Mouse (Mus musculus): ENCODE results near the gene Anapc16.

The Anapc16 gene

DNA sequence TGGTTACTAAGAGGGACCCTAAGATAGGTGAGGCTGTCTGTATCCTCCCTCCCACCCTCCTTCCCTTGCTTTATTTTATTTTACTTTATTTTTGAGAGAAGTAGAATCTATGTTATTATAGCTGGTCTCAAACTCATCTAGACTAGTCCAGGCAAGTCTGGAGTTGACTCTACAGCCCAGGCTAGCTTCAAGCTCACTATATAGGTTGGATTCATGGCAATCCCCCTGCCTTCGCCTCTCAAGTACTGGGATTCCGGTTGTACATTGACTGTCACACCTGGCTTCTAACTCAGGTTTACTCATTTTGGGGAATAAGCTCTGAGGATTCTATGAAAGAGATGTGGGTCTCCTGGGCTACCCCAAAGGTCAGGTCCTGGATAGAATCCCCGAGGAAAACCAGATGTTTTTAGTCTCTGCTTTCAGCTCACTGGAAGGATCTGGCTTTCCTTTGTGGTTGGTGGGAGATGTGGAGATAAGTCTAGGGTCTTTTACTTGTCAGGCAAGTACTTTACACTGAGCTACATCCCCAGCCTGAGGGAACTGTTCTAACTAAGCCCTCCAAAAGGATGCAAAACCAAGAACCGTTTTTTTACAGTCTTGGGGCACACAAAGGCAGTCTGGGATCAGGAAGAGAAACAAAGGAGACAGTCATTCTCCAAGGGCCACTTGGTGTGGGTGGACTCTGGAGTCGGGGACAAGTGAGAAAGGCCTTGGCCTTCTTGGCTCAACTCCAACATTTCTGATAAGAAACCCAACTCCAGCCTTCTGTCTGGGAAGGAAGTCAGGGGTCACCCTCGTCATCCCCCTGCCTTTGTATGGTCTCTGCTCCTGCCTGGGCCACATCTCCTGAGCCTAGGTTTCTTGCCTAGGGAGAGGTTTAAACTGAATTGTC is 54.3 kb downstream of the Anapc16 start:
- DNase-seq, result peak; percentile 39 to 62

DNA sequence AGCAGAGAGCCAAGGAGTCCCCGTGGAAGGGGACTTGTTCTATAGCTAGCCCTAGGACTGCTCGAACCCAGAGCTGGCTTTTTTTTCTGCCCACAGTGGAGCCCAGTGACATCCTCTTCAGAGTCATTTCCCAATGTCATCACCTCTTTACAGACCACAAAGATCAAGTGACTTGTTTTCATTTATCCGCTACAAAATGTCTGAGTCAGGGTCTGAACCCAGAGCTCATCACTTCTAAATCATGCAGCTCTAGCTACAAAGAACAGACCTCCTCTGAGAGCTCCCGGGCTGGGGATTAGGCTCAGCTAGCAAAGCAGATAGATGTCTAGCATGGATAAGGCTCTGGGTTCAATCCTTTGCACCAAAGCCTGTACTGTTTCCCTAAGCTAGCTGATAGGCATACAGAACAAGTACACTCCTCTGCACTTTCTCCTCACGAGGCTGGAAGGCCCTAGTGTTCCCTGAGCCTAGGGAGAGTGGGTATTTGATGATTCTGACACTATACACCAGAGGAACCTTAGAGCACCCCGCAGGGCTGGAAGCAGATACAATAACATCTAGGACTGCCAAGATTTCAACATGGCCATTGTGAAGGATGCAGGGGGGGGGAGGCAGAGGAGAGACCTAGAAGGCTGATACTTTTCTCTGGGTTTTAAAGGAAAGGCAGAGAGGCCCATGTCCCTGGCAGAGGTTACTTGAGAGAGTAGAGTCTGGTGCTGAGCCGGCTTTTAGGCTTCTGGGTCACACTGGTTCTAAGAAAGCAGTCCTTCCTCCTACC is 55.5 kb downstream of the Anapc16 start:
- peak in 1 of 2 experiments; percentile 35 for DNase-seq

DNA sequence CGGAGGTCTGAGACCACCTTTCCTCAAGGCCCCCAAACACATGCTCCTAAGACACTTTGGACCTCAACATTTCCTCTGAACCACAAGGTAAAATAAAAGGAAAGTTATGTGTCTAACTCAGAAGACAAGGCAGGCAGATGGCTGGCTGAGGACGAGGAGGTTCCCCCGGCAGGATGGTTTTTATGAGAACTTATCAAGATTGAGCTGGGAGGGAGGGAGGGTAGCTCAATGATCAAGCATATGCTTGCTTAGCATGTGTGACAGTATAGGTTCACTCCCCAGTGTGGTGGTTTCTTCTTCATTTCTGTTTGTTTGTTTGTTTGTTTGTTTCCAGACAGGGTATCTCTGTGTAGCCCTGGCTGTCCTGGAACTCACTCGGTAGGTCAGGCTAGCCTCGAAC is 56.6 kb downstream of the Anapc16 start:
- DNase-seq, result no peak

DNA sequence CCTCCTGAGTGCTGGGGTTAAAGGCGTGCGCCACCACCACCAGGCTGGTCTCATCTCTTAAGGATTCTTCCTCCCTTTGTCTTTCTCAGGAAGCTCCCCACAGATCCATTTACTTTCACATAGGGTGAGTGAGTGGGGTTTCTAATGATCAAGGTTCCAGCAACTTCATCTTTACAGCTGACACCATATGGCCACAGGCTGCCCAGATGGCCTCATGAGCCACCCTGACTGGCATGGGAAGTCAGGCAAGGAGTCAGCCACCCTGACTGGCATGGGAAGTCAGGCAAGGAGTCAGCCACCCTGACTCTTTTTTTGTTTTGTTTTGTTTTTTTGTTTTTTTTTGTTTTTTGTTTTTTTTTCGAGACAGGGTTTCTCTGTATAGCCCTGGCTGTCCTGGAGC is 57.5 kb downstream of the Anapc16 start:
- DNase-seq, result no peak

DNA sequence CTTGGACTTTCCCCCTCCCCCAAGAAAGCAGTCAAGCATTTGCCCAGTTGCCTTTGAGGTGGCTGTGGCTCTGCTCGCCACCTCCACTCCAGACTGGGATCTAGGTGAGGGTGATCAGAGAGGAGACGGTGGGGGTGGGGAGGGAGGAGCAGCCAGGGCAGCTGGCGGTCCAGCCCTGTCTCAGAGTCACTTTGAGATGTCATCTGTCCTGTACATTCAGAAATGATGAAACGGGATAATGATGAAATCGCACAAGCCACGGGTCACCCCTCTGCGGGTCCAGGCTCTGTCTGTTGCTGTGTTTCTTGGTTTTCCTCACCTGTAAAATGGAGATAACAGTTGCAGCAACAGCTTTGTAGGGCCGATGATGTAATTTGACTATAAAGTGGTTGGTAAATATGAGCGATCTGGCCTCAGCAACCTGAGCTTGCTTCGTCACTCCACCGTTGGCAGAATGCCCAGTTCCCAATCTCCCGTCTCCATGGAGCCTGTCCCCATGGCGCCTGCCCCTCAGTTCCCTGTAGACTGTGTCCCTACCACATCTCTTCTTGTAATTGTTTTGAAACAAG is 59.4 kb downstream of the Anapc16 start:
- peak; percentile 82 to 84 for DNase-seq

DNA sequence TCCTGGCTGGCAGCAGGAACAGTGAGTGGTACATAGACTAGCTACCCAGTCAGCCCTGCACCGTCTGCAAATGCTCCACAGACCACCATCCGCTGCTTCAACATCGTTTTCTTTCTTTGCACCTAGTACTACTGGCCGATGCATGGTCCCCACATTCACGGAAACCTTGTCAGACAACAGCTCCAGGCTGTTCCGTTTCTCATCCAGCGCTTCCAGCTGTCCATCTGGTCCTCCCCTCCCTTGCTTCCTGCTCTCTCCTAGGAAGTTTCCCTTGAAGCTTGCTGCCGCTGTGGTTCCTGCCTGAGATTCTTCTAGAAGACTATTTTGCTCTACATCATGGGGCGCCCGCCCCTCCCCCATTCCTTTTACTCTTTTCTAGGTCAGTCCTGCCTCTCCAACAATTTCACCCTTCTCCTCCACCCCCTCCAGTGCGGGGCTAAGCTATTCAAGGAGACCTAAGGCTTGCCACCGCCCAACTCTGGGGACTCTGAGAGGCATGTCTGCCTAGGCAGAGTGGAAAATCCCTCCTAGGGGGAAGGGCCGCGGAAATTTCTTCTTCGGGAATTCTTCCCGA is 60.0 kb downstream of the Anapc16 start:
- peak; percentile 73 to 85 for DNase-seq

DNA sequence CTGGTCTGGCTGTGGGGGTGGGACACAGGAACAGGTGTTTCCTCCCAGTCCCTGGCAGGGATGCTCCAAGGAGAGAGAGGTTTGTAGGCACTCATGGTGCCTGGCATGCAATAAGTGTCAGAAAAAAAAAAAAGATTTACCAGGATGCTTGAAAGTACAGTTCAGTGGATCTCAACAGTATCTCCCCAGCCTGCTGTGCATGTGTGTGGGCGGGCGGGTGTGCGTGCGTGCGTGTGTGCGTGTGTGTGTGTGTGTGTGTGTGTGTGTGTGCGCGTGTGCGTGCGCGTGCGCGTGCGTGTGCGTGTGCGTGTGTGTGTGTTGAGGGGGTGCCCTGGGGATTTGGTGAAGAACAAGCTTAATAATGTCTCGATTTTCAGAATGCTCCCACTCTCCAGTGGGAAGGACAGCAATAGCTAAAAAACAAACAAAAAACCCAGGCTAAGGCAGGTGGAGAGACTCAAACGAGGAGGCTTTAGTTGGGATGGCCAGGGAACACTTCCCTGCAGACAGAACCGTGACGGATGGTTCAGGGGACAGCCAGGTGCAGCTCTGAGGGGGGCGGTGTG is 60.6 kb downstream of the Anapc16 start:
- peak; percentile 73 to 74 for DNase-seq

DNA sequence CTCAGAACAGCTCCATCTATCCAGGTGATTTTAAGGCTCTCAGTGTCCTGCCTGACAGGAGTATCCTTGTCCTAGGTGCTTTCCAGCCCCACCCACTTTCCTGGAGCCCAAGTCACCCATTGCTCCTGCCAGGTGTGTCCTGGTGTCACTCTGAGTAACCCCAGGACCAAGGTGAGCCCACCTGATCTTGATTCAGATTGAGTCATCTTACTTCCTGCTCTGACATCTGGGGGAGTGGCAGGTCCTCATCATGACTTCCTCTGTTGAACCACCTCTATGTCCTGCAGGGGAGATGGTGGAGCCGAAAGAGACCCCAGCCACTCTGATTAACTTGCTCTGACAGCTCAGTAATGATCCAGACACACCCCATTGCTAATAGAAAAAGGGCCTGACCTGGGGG is 63.9 kb downstream of the Anapc16 start:
- no peak for DNase-seq

DNA sequence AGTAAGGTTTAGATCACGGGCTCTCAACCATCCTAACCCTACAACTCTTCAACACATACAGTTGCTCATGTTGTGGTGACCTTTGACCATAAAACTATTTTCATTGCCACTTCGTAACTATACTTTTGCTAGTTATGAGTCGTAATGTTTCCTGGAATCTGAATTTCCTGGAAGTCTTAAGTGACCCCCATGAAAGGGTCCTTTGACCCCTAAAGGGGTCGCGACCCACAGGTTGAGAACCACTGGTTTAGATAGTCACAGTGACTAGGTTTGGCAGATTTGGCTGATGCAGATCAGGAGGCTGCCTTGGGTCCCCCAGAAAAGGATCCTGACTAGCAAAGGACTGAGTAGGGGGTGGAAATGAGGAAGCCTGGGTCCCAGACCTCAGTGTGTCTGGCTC is 64.3 kb downstream of the Anapc16 start:
- DNase-seq, result no peak

Measured in cerebellum, postnatal 10 days (tissue).